Mouse (Mus musculus): ENCODE results near the gene Pnpla5. TPM values are rescaled to one million over a fixed set of nuclear protein-coding genes. Genes with fewer than 3 reads are reported as not detected.

Pnpla5 gene
- polyA plus RNA-seq, 1 experiment from 2014 or later = not detected

GRCm38 (mm10) chr15:84140929-84141328 is 18.0 kb upstream of the Pnpla5 start:
- no peaks in the 10 kb centered on the region for H3K9me3 ChIP-seq (ENCODE audit: control insufficient read depth, low read length)
- H3K4me3 ChIP-seq (ENCODE audit: low read length) = no peak overlapping the region
- no peak overlapping the region for H3K4me2 ChIP-seq (ENCODE audit: low read length)
- no peak overlapping the region for H3K27ac ChIP-seq (ENCODE audit: low read depth, low read length)
- no peak overlapping the region for H3K9ac ChIP-seq (ENCODE audit: low read depth, low read length)
- WGBS = 62% methylated on average over 5 of the region's 5 CpGs
- no peaks in the 10 kb centered on the region; the same call in 1 of the 2 replicates for H3K4me1 ChIP-seq (ENCODE audit: control insufficient read depth, insufficient read depth, low read depth, low read length)
- no peak for ATAC-seq
- H3K36me3 ChIP-seq (ENCODE audit: control insufficient read depth, insufficient read depth, low read length) = no peaks in the 10 kb centered on the region
- no peaks in the 10 kb centered on the region for H3K27me3 ChIP-seq (replicated peaks; ENCODE audit: control insufficient read depth, insufficient read depth, low read length)

- Histone ChIP-seq H3K9ac (ENCODE audit: low read depth, low read length) (no peak overlapping the region), H3K27me3 (replicated peaks; ENCODE audit: control insufficient read depth, insufficient read depth, low read length) (no peaks in the 10 kb centered on the region), H3K4me2 (ENCODE audit: low read length) (no peak overlapping the region), H3K4me1 (ENCODE audit: control insufficient read depth, insufficient read depth, low read depth, low read length) (no peaks in the 10 kb centered on the region; the same call in 1 of the 2 replicates), H3K36me3 (ENCODE audit: control insufficient read depth, insufficient read depth, low read length) (no peaks in the 10 kb centered on the region), H3K27ac (ENCODE audit: low read depth, low read length) (no peak overlapping the region), H3K9me3 (ENCODE audit: control insufficient read depth, low read length) (no peaks in the 10 kb centered on the region), H3K4me3 (ENCODE audit: low read length) (no peak overlapping the region)
- ATAC-seq = no peak
- 61% methylated on average over 3 of the region's 3 CpGs for WGBS
Observed at GRCm38 (mm10) chr15:84140109-84140508, 17.1 kb upstream of the Pnpla5 start.

- H3K4me3 ChIP-seq (ENCODE audit: low read length) = no peak overlapping the region
- no peak overlapping the region for H3K4me2 ChIP-seq (ENCODE audit: low read length)
- no peaks in the 10 kb centered on the region for H3K27me3 ChIP-seq (replicated peaks; ENCODE audit: control insufficient read depth, insufficient read depth, low read length)
- H3K36me3 ChIP-seq (ENCODE audit: control insufficient read depth, insufficient read depth, low read length) = no peaks in the 10 kb centered on the region
- WGBS = 86% methylated on average over 5 of the region's 5 CpGs
- H3K27ac ChIP-seq (ENCODE audit: low read depth, low read length) = no peak overlapping the region
- no peaks in the 10 kb centered on the region for H3K9me3 ChIP-seq (ENCODE audit: control insufficient read depth, low read length)
- H3K9ac ChIP-seq (ENCODE audit: low read depth, low read length) = no peak overlapping the region
- no peak for ATAC-seq
- no peaks in the 10 kb centered on the region; the same call in 1 of the 2 replicates for H3K4me1 ChIP-seq (ENCODE audit: control insufficient read depth, insufficient read depth, low read depth, low read length)
Observed at GRCm38 (mm10) chr15:84139592-84140005, 16.6 kb upstream of the Pnpla5 start.

- Histone ChIP-seq H3K27me3 (replicated peaks; ENCODE audit: control insufficient read depth, insufficient read depth, low read length) (no peaks in the 10 kb centered on the region), H3K9ac (ENCODE audit: low read depth, low read length) (no peak overlapping the region), H3K36me3 (ENCODE audit: control insufficient read depth, insufficient read depth, low read length) (no peaks in the 10 kb centered on the region), H3K4me1 (ENCODE audit: control insufficient read depth, insufficient read depth, low read depth, low read length) (no peaks in the 10 kb centered on the region; the same call in 1 of the 2 replicates), H3K4me2 (ENCODE audit: low read length) (no peak overlapping the region), H3K27ac (ENCODE audit: low read depth, low read length) (no peak overlapping the region), H3K4me3 (ENCODE audit: low read length) (no peak overlapping the region), H3K9me3 (ENCODE audit: control insufficient read depth, low read length) (no peaks in the 10 kb centered on the region)
- 16% methylated on average over 12 of the region's 12 CpGs for WGBS
- no peak for ATAC-seq
Observed at GRCm38 (mm10) chr15:84136473-84137415, 13.8 kb upstream of the Pnpla5 start.

GRCm38 (mm10) chr15:84135472-84135871 is 12.5 kb upstream of the Pnpla5 start:
- Histone ChIP-seq H3K4me1 (ENCODE audit: control insufficient read depth, insufficient read depth, low read depth, low read length) (no peaks in the 10 kb centered on the region; the same call in 1 of the 2 replicates), H3K4me2 (ENCODE audit: low read length) (no peak overlapping the region), H3K9me3 (ENCODE audit: control insufficient read depth, low read length) (no peaks in the 10 kb centered on the region), H3K9ac (ENCODE audit: low read depth, low read length) (no peak overlapping the region), H3K27ac (ENCODE audit: low read depth, low read length) (no peak overlapping the region), H3K4me3 (ENCODE audit: low read length) (no peak overlapping the region), H3K27me3 (replicated peaks; ENCODE audit: control insufficient read depth, insufficient read depth, low read length) (no peaks in the 10 kb centered on the region), H3K36me3 (ENCODE audit: control insufficient read depth, insufficient read depth, low read length) (no peaks in the 10 kb centered on the region)
- 92% methylated on average over 5 of the region's 5 CpGs for WGBS
- no peak for ATAC-seq

GRCm38 (mm10) chr15:84133440-84133839 is 10.5 kb upstream of the Pnpla5 start:
- Histone ChIP-seq H3K9ac (ENCODE audit: low read depth, low read length) (no peak overlapping the region), H3K4me1 (ENCODE audit: control insufficient read depth, insufficient read depth, low read depth, low read length) (no peaks in the 10 kb centered on the region), H3K27ac (ENCODE audit: low read depth, low read length) (no peak overlapping the region), H3K4me3 (ENCODE audit: low read length) (no peak overlapping the region), H3K27me3 (replicated peaks; ENCODE audit: control insufficient read depth, insufficient read depth, low read length) (no peaks in the 10 kb centered on the region), H3K9me3 (ENCODE audit: control insufficient read depth, low read length) (no peaks in the 10 kb centered on the region), H3K36me3 (ENCODE audit: control insufficient read depth, insufficient read depth, low read length) (no peaks in the 10 kb centered on the region), H3K4me2 (ENCODE audit: low read length) (no peak overlapping the region)
- no peak for ATAC-seq
- WGBS = 82% methylated on average over 4 of the region's 4 CpGs

- H3K9me3 ChIP-seq (ENCODE audit: control insufficient read depth, low read length) = no peaks in the 10 kb centered on the region
- H3K27ac ChIP-seq (ENCODE audit: low read depth, low read length) = no peak overlapping the region
- H3K27me3 ChIP-seq (replicated peaks; ENCODE audit: control insufficient read depth, insufficient read depth, low read length) = no peaks in the 10 kb centered on the region
- H3K4me2 ChIP-seq (ENCODE audit: low read length) = no peak overlapping the region
- H3K9ac ChIP-seq (ENCODE audit: low read depth, low read length) = no peak overlapping the region
- no peaks in the 10 kb centered on the region for H3K36me3 ChIP-seq (ENCODE audit: control insufficient read depth, insufficient read depth, low read length)
- H3K4me3 ChIP-seq (ENCODE audit: low read length) = no peak overlapping the region
- H3K4me1 ChIP-seq (ENCODE audit: control insufficient read depth, insufficient read depth, low read depth, low read length) = no peaks in the 10 kb centered on the region
- ATAC-seq = no peak
- 93% methylated on average over 7 of the region's 7 CpGs for WGBS
Observed at GRCm38 (mm10) chr15:84131971-84132370, 9.0 kb upstream of the Pnpla5 start.

GRCm38 (mm10) chr15:84131096-84131786 is 8.3 kb upstream of the Pnpla5 start:
- Histone ChIP-seq H3K9me3 (ENCODE audit: control insufficient read depth, low read length) (no peaks in the 10 kb centered on the region), H3K27ac (ENCODE audit: low read depth, low read length) (no peak overlapping the region), H3K4me3 (ENCODE audit: low read length) (no peak overlapping the region), H3K36me3 (ENCODE audit: control insufficient read depth, insufficient read depth, low read length) (no peaks in the 10 kb centered on the region), H3K4me1 (ENCODE audit: control insufficient read depth, insufficient read depth, low read depth, low read length) (no peaks in the 10 kb centered on the region), H3K27me3 (replicated peaks; ENCODE audit: control insufficient read depth, insufficient read depth, low read length) (no peaks in the 10 kb centered on the region), H3K9ac (ENCODE audit: low read depth, low read length) (no peak overlapping the region), H3K4me2 (ENCODE audit: low read length) (no peak overlapping the region)
- WGBS = 58% methylated on average over 16 of the region's 16 CpGs
- ATAC-seq = no peak

- Histone ChIP-seq H3K9ac (ENCODE audit: low read depth, low read length) (no peak overlapping the region), H3K27me3 (replicated peaks; ENCODE audit: control insufficient read depth, insufficient read depth, low read length) (no peaks in the 10 kb centered on the region), H3K4me2 (ENCODE audit: low read length) (no peak overlapping the region), H3K36me3 (ENCODE audit: control insufficient read depth, insufficient read depth, low read length) (no peaks in the 10 kb centered on the region), H3K27ac (ENCODE audit: low read depth, low read length) (no peak overlapping the region), H3K9me3 (ENCODE audit: control insufficient read depth, low read length) (no peaks in the 10 kb centered on the region), H3K4me3 (ENCODE audit: low read length) (no peak overlapping the region), H3K4me1 (ENCODE audit: control insufficient read depth, insufficient read depth, low read depth, low read length) (no peaks in the 10 kb centered on the region)
- WGBS = 44% methylated on average over 5 of the region's 5 CpGs
- no peak for ATAC-seq
Observed at GRCm38 (mm10) chr15:84126871-84127270, 3.9 kb upstream of the Pnpla5 start.
